Mouse (Mus musculus) T-helper 17 cell (primary cell): ENCODE results near the gene Bnipl.

Experiments used
- in situ Hi-C, 2 experiments: fragments of 300-600 bp; cut with MboI, MseI; formaldehyde crosslinking; loops; 1 replicate in 1 of 2; 2 replicates in 1 of 2; pipeline ENCODE4 v1.15.1; 2025; ENCODE audit warnings: high pct_unique_total_duplicates in 2 of 2

The Bnipl gene

DNA sequence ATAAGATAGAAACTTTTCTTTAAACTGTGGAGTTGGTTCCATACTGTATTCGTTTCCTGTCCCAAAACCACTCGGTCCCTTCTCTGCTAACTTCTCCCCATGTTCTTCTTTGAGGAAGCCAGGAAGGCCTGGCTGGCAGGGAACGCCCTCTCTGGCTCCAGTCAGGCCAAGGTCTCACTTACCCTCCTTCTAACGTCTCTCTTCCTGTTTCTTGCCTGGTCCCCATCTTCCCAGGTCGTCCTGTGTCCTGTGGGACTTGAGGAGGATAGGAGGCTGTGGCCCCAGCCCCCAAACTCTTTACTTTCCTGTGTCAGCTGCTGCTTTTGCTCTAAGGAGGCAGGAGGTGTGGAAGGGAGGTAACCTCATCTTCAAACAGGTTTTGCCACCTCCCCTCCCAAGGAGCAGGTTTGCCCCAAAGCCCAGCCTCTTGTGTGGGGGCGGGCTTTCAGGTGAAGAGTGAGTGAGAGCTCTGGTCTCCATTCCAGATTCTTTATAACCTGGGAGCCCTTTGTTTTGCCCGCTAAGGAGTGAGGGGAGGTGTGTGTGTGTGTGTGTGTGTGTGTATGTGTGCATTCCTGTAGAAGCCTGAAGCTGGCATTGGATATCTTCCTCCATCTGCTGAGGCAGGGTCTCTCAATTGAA lies at the start of gene Bnipl:
TSS of gene Bnipl (minus strand) at position 411 of the 642 bp plus-strand sequence.
- in situ Hi-C loops = no loop called here

GRCm38 (mm10) chr3:95298018-95298417 lies 47.0 kb upstream of the Bnipl start:
- in situ Hi-C loops = no loop called here

- in situ Hi-C loops = no loop called here
These were observed 45.1 kb upstream of the Bnipl start for GRCm38 (mm10) chr3:95296103-95296469.

- in situ Hi-C loops = no loop called here
These were observed 44.5 kb upstream of the Bnipl start for GRCm38 (mm10) chr3:95295321-95296102.

GRCm38 (mm10) chr3:95294718-95295117 lies 43.7 kb upstream of the Bnipl start:
- in situ Hi-C loops = no loop called here

- in situ Hi-C loops = no loop called here
These were observed 43.3 kb upstream of the Bnipl start for GRCm38 (mm10) chr3:95294316-95294715.

- in situ Hi-C loops = no loop called here
These were observed 42.5 kb upstream of the Bnipl start for GRCm38 (mm10) chr3:95293537-95293936.

GRCm38 (mm10) chr3:95292899-95293298 lies 41.9 kb upstream of the Bnipl start:
- in situ Hi-C loops = no loop called here

- in situ Hi-C loops = no loop called here
These were observed 40.0 kb upstream of the Bnipl start for GRCm38 (mm10) chr3:95291041-95291440.

- in situ Hi-C loops = no loop called here
These were observed 39.2 kb upstream of the Bnipl start for GRCm38 (mm10) chr3:95290156-95290555.

- in situ Hi-C loops = no loop called here
These were observed 38.4 kb upstream of the Bnipl start for GRCm38 (mm10) chr3:95289419-95289818.

DNA sequence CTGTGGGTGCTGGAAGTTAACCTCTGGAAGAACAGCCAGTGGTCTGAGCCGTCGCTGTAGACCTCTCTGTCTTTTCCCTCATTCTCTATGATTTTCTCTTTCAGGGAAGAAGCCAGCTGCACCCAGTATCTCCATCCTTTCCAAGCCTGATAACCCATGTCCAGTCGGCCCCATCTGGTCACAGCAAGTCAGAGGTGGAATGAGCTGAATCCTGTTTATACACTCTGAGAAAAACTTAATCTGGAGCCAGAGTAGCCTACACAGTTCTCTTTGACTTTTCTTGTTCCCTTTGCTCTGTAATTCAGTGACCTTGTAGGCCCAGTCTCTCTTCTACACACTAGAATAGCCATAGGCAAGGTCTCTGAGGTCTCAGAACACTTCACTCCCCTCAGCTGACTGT lies 36.5 kb upstream of the Bnipl start:
- in situ Hi-C loops = no loop called here

GRCm38 (mm10) chr3:95286510-95286909 lies 35.5 kb upstream of the Bnipl start:
- in situ Hi-C loops = no loop called here

- in situ Hi-C loops = no loop called here
These were observed 35.0 kb upstream of the Bnipl start for GRCm38 (mm10) chr3:95286011-95286410.

DNA sequence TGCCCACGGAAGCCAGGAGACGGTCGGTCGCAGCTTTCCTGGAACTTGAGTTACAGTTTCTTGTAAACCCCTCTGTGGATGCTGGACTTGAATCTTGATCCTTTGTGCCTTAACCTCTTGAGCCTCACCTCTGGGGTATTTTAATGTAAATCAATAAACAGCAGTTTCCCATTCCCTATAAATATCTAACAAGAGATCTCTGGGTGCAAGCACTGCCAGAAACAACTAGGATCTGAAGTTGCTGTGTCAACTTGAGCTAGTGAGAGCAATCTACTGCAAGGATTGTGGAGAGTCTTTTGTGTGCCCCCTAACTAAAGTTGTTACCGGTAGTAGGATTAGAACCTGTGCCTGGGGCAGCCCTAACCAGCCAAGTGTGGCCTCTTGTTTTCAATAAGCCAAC lies 34.4 kb upstream of the Bnipl start:
- in situ Hi-C loops = no loop called here

GRCm38 (mm10) chr3:95284501-95285281 lies 33.7 kb upstream of the Bnipl start:
- in situ Hi-C loops = no loop called here

DNA sequence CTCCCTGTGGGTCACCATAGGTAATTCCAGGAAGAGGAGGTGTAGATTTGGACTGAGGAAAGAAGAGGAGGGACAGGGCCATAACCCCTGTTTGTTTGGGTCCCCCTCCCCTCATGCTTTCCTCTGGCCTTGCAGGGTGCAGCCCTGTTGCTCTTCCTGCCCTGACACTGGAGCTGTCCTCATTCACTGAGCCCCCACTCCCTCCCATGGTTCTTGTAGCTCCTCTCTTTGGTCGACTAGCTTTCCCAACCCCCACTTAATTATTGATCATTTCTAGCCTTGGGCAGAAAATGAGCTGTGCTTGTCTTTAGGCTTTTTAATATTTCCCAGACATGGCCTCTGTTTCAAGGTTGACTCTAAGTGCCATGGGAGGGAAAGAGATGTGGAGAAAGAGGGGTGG lies 33.1 kb upstream of the Bnipl start:
- in situ Hi-C loops = no loop called here

DNA sequence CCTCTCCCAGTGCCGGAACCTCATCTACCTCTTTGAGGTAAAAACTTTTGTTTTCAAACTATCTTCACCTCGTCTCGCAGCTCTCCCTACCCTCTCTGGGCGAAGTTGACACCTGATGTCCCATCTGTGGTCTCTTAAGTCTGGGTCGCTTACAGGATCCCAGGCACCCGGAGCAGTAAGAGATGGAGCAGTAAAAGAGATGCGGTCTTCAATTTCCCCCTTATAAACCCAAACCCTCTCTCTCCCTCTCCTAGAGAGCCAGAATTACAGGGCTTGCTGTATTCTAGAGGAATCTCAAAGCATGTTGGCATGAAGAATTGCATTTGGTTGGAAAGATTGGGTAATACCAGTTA lies 32.6 kb upstream of the Bnipl start:
- in situ Hi-C loops = no loop called here

- in situ Hi-C loops = no loop called here
These were observed 32.0 kb upstream of the Bnipl start for GRCm38 (mm10) chr3:95282865-95283588.

GRCm38 (mm10) chr3:95282381-95282864 lies 31.4 kb upstream of the Bnipl start:
- in situ Hi-C loops = no loop called here

DNA sequence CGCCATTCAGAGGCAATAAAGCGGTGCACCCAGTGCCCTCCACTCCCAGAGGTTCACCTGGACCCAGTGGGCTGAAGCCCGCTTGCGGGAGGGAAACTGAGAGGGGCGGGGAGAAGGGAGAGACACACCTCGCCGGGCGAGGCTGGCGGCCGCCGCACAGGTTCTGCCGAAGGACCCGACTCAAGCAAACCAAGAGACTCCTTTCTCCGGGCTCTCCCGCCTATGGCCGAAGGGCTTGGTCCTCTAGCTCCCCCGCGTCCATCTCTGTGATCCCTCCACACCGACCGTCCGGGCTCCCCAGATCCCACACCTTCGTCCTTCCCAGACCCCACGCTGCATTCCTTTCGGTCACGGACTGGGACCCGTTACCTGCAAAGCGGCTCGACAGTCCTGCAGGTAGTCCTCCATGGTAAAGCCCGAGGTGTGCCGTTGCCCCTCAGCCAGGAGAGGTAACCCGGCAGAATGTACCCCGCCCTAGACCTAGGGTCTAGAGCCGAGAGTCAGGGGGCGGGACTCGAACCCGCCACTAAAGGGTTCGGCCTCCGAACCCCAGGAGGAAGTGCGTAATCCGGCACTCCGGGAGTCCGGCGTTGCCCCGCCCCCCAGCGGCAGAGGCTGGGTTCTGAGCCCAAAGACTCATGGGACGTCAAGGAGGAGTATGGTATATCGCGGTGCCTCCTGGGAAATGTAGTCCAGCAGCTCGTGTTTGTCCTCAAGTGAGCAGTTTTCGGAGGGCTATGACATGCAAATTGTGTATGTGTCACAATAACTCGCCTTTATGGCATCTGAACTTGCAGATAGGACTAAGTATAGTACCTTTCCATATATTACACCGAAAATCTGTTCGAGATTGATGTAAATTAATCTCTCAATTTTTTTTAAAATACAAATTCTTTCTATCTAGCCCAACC lies 30.5 kb upstream of the Bnipl start, which contains the start of the genes Mindy1 and Prune1:
TSS of gene Mindy1 (plus strand) at position 130 of the 911 bp plus-strand sequence.
TSS of gene Prune1 (minus strand) at position 861 of the 911 bp plus-strand sequence.
- in situ Hi-C loops = no loop called here
